Mouse (Mus musculus) granulocyte monocyte progenitor cell, adult 5-6 weeks (primary cell): ENCODE data around the gene Kars. TPM values are rescaled to one million over a fixed set of nuclear protein-coding genes. Genes with fewer than 3 reads are reported as not detected.

Experiments
- ATAC-seq: replicated peaks from 2 replicates; pipeline ENCODE4 v1.8.0; 2016; ENCODE audit warnings: mild to moderate bottlenecking, moderate TSS enrichment, inconsistent platforms; ENCODE audit not compliant: poor library complexity, severe bottlenecking
- total RNA-seq, 2 experiments: library from RNA; stranded (forward) in 1 of 2; stranded (reverse) in 1 of 2; fragments of 200-712, 200-1000 nt in 1 of 2; fragments of >200 nt in 1 of 2; fragmentation: Nextera tagmentation in 1 of 2; gene quantifications; 2 replicates each; pipeline ENCODE4 v1.2.3; 2014 to 2017

Gene Kars
- total RNA-seq (2014; fragmentation: Nextera tagmentation) (164 and 178 TPM in 2 replicates), total RNA-seq (2017) (186 and 197 TPM in 2 replicates)

- ATAC-seq: peak; percentile 84
These were observed at the start of gene Kars, which contains the start of gene Terf2ip for GRCm38 (mm10) chr8:112010997-112011815. Kars (minus strand) TSS chr8:112011323. Terf2ip (plus strand) TSS chr8:112011398.

- ATAC-seq: no peak
These were observed 43.3 kb upstream of the Kars start for GRCm38 (mm10) chr8:112054456-112054855.

GRCm38 (mm10) chr8:112051537-112051936 lies 40.4 kb upstream of the Kars start:
- no peak for ATAC-seq

GRCm38 (mm10) chr8:112049984-112050383 lies 38.9 kb upstream of the Kars start:
- ATAC-seq: no peak

- ATAC-seq: no peak
These were observed 37.2 kb upstream of the Kars start for GRCm38 (mm10) chr8:112048293-112048692.

GRCm38 (mm10) chr8:112045896-112046295 lies 34.8 kb upstream of the Kars start:
- ATAC-seq: peak; percentile 90

- ATAC-seq: no peak
These were observed 34.1 kb upstream of the Kars start for GRCm38 (mm10) chr8:112045182-112045581.

- ATAC-seq: no peak
These were observed 26.4 kb upstream of the Kars start for GRCm38 (mm10) chr8:112037521-112037920.

- peak; percentile 95 for ATAC-seq
These were observed 23.5 kb upstream of the Kars start for GRCm38 (mm10) chr8:112034603-112035002.

GRCm38 (mm10) chr8:112033071-112033470 lies 21.9 kb upstream of the Kars start:
- no peak for ATAC-seq

- no peak for ATAC-seq
These were observed 19.5 kb upstream of the Kars start for GRCm38 (mm10) chr8:112030663-112031062.

- no peak for ATAC-seq
These were observed 18.3 kb upstream of the Kars start for GRCm38 (mm10) chr8:112029455-112029854.

GRCm38 (mm10) chr8:112014936-112015335 lies 3.8 kb upstream of the Kars start, which contains the start of gene Gm6793:
Gm6793 (minus strand) TSS chr8:112015036.
- ATAC-seq: no peak

GRCm38 (mm10) chr8:112011816-112012242 lies 706 bp upstream of the Kars start:
- ATAC-seq: peak; percentile 69

GRCm38 (mm10) chr8:112009558-112009957 lies 1.6 kb downstream of the Kars start:
- no peak for ATAC-seq

- ATAC-seq: no peak
These were observed 3.5 kb downstream of the Kars start for GRCm38 (mm10) chr8:112007669-112008068.

- ATAC-seq: no peak
These were observed 5.5 kb downstream of the Kars start for GRCm38 (mm10) chr8:112005601-112006000.

GRCm38 (mm10) chr8:112004754-112005153 lies 6.4 kb downstream of the Kars start:
- no peak for ATAC-seq

GRCm38 (mm10) chr8:111992703-111993039 lies 18.5 kb downstream of the Kars start:
- ATAC-seq: no peak

GRCm38 (mm10) chr8:111992013-111992702 lies 19.0 kb downstream of the Kars start, which contains the start of gene Adat1:
Adat1 (minus strand) TSS chr8:111992302.
- peak; percentile 96 for ATAC-seq

- ATAC-seq: no peak
These were observed 19.8 kb downstream of the Kars start for GRCm38 (mm10) chr8:111991278-111991677.
